Comparison of ENCODE assay signal across 7 mouse cellular contexts in the genomic region with DNA sequence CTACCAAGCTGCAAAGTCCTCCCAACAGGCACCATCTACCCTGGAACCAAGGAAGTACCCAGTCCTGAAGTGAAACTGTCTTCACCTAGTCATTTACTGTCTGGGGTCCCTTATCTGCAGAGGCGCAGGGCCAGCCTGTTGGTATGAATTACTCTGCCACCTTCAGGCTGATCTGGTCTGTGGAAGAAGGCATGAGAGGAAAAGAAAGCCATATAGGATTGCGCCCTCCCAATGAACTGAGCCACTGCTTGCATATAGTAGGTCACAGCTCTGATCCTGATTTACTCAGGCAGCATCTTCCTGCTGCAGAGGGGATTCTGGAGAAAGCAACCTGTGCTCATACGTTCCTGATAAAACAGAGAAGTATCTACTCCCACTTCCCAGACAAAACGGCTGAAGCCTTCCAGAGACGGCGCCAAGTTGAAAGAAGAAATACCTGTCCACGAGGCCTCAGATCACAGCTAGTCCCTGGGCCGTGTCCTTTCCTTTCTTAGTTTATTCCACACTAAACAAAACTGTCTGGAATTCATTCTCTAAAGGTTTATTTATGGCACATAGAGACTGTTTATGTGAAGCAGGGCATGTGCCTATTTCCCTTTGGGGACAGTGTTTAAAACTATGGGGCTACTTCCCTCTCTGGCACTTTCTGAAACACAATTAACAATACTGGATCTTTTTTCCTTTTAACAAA.
A peak's percentile ranks its signal among the peaks of the same experiment; 100 is the strongest.
DNase-seq lines count a peak whose midpoint lies in the region; ATAC-seq lines count a peak whose summit lies in the region.

No protein-coding gene starts in this region.

- H3K27me3 ChIP-seq in midbrain, embryonic 14.5 days (ENCODE audit: control insufficient read depth, insufficient read depth, low read length), result no peaks in the 10 kb centered on the region
- H3K27me3 ChIP-seq in midbrain, embryonic 11.5 days (ENCODE audit: control insufficient read depth, insufficient read depth, low read length), result no peaks in the 10 kb centered on the region
- H3K27me3 ChIP-seq in limb, embryonic 13.5 days, result no peaks in the 10 kb centered on the region
- H3K27me3 ChIP-seq in neural tube, embryonic 15.5 days (replicated peaks), result no peaks in the 10 kb centered on the region

- H3K4me2 ChIP-seq in midbrain, embryonic 14.5 days (ENCODE audit: low read length), result no peak overlapping the region
- H3K4me2 ChIP-seq in midbrain, embryonic 11.5 days, result no peak overlapping the region
- no peak overlapping the region for H3K4me2 ChIP-seq in limb, embryonic 13.5 days (replicated peaks)
- no peak overlapping the region for H3K4me2 ChIP-seq in neural tube, embryonic 15.5 days

- no peaks in the 10 kb centered on the region for H3K4me1 ChIP-seq in midbrain, embryonic 14.5 days (ENCODE audit: control insufficient read depth, insufficient read depth, low read length)
- H3K4me1 ChIP-seq in midbrain, embryonic 11.5 days (ENCODE audit: control insufficient read depth, insufficient read depth, low read length), result no peaks in the 10 kb centered on the region
- H3K4me1 ChIP-seq in limb, embryonic 13.5 days, result peaks cover 40% of the 10 kb centered on the region
- no peaks in the 10 kb centered on the region for H3K4me1 ChIP-seq in neural tube, embryonic 15.5 days

- H3K4me3 ChIP-seq in midbrain, embryonic 14.5 days (replicated peaks; ENCODE audit: low read depth, low read length), result no peak overlapping the region
- no peak overlapping the region for H3K4me3 ChIP-seq in midbrain, embryonic 11.5 days (ENCODE audit: low read depth, low read length)
- H3K4me3 ChIP-seq in limb, embryonic 13.5 days, result no peak overlapping the region
- no peak overlapping the region for H3K4me3 ChIP-seq in neural tube, embryonic 15.5 days (replicated peaks)

- no peak overlapping the region for H3K9ac ChIP-seq in midbrain, embryonic 14.5 days (replicated peaks; ENCODE audit: low read length)
- H3K9ac ChIP-seq in midbrain, embryonic 11.5 days (ENCODE audit: low read length), result no peak overlapping the region
- H3K9ac ChIP-seq in limb, embryonic 13.5 days, result no peak overlapping the region
- H3K9ac ChIP-seq in neural tube, embryonic 15.5 days (replicated peaks), result no peak overlapping the region

- 77% methylated on average over 8 of the region's 8 CpGs for WGBS in midbrain, embryonic 14.5 days
- 81% methylated on average over 8 of the region's 8 CpGs for WGBS in midbrain, embryonic 11.5 days
- WGBS in limb, embryonic 13.5 days, result 23% methylated on average over 8 of the region's 8 CpGs
- 22% methylated on average over 8 of the region's 8 CpGs for WGBS in neural tube, embryonic 15.5 days

- H3K9me3 ChIP-seq in midbrain, embryonic 14.5 days (ENCODE audit: control insufficient read depth, low read length), result no peaks in the 10 kb centered on the region
- no peaks in the 10 kb centered on the region for H3K9me3 ChIP-seq in midbrain, embryonic 11.5 days (ENCODE audit: control insufficient read depth, low read length)
- H3K9me3 ChIP-seq in limb, embryonic 13.5 days, result no peaks in the 10 kb centered on the region
- no peaks in the 10 kb centered on the region for H3K9me3 ChIP-seq in neural tube, embryonic 15.5 days (replicated peaks)

- H3K27ac ChIP-seq in midbrain, embryonic 14.5 days (replicated peaks; ENCODE audit: low read depth, low read length), result no peak overlapping the region
- no peak overlapping the region for H3K27ac ChIP-seq in midbrain, embryonic 11.5 days (ENCODE audit: low read depth, low read length)
- peak overlapping the region; percentile 80 for H3K27ac ChIP-seq in limb, embryonic 13.5 days
- peak overlapping the region; percentile 58; the same call in 1 of the 2 replicates for H3K27ac ChIP-seq in neural tube, embryonic 15.5 days (replicated peaks)

- DNase-seq in midbrain, embryonic 14.5 days, result peak; percentile 30
- no peak for DNase-seq in midbrain, embryonic 11.5 days (ENCODE audit: low spot score, missing footprints)
- DNase-seq in left cerebral cortex, adult 11 months (ENCODE audit: low spot score), result no peak
- DNase-seq in urinary bladder, postnatal 14 days (ENCODE audit: low spot score), result no peak

- no peak for ATAC-seq in midbrain, embryonic 14.5 days (ENCODE audit: low FRiP score, low TSS enrichment)
- no peak for ATAC-seq in midbrain, embryonic 11.5 days (ENCODE audit: low FRiP score)
- peak; percentile 70 for ATAC-seq in erythroblast, adult 5-6 weeks (replicated peaks; ENCODE audit: low FRiP score, poor library complexity, severe bottlenecking)
- peak; percentile 74 for ATAC-seq in limb, embryonic 13.5 days (ENCODE audit: low FRiP score, low read depth)
- peak; percentile 80; the same call in 1 of the 2 replicates for ATAC-seq in neural tube, embryonic 15.5 days (ENCODE audit: low FRiP score)

- H3K36me3 ChIP-seq in midbrain, embryonic 14.5 days (ENCODE audit: control insufficient read depth, insufficient read depth, low read length), result peaks cover 53% of the 10 kb centered on the region
- H3K36me3 ChIP-seq in midbrain, embryonic 11.5 days (ENCODE audit: control insufficient read depth, insufficient read depth, low read length), result peaks cover 3% of the 10 kb centered on the region; the same call in 1 of the 2 replicates
- H3K36me3 ChIP-seq in limb, embryonic 13.5 days, result peaks cover 44% of the 10 kb centered on the region
- H3K36me3 ChIP-seq in neural tube, embryonic 15.5 days, result peaks cover 32% of the 10 kb centered on the region

Comparison
In these comparisons a context has a peak if more than half of its experiments do, and no peak if none do; other contexts are left out.
1. ATAC-seq: peak in erythroblast, adult 5-6 weeks (single experiment), limb, embryonic 13.5 days (single experiment) and neural tube, embryonic 15.5 days (single experiment); none in midbrain, embryonic 14.5 days (single experiment) and midbrain, embryonic 11.5 days (single experiment).
2. H3K27ac ChIP-seq: peak in limb, embryonic 13.5 days (single experiment) and neural tube, embryonic 15.5 days (single experiment); none in midbrain, embryonic 14.5 days (single experiment) and midbrain, embryonic 11.5 days (single experiment).